Mouse (Mus musculus): ENCODE measurements around the gene Camkk1.
A peak's percentile ranks its signal among the peaks of the same experiment; 100 is the strongest.

Gene Camkk1

DNA sequence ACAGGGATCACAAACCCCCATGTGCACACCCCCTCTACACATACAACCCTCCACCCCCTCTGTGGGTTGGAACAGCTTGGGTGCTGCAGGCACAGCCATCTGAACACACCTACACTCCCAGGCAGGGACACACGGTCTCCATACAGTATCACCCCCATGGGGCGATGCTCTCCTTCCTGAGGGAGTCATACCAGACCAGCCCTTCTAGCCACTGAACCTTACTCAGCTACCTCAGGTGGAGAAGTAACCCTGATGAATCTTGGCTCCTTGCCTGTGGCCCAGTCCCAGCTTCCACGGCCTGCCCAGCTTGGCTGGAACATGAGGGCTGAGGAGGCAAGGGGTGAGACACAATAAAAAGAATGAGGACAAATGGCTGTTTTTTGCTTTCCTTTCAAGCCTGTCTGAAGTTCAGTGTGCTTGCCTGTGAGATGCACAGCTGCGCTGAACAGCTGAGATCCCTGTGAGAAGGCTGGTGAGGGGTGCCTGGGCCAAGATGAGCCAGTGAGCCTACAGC lies 3.9 kb upstream of the Camkk1 start:
- DNase-seq (ENCODE audit: inconsistent age in 2 of 2, low spot score in 1 of 2) = peak in 1 of 2 experiments; percentile 56

- peak; percentile 75 to 83 for DNase-seq (ENCODE audit: inconsistent age in 2 of 2, low spot score in 1 of 2)
These were observed 3.3 kb upstream of the Camkk1 start for GRCm38 (mm10) chr11:73015391-73016102.

GRCm38 (mm10) chr11:73016103-73016420 lies 2.7 kb upstream of the Camkk1 start:
- peak in 1 of 2 experiments; percentile 73 for DNase-seq (ENCODE audit: inconsistent age in 2 of 2, low spot score in 1 of 2)

GRCm38 (mm10) chr11:73019147-73019795 lies 463 bp downstream of the Camkk1 start:
- DNase-seq (ENCODE audit: inconsistent age in 2 of 2, low spot score in 1 of 2) = peak; percentile 73 to 74

DNA sequence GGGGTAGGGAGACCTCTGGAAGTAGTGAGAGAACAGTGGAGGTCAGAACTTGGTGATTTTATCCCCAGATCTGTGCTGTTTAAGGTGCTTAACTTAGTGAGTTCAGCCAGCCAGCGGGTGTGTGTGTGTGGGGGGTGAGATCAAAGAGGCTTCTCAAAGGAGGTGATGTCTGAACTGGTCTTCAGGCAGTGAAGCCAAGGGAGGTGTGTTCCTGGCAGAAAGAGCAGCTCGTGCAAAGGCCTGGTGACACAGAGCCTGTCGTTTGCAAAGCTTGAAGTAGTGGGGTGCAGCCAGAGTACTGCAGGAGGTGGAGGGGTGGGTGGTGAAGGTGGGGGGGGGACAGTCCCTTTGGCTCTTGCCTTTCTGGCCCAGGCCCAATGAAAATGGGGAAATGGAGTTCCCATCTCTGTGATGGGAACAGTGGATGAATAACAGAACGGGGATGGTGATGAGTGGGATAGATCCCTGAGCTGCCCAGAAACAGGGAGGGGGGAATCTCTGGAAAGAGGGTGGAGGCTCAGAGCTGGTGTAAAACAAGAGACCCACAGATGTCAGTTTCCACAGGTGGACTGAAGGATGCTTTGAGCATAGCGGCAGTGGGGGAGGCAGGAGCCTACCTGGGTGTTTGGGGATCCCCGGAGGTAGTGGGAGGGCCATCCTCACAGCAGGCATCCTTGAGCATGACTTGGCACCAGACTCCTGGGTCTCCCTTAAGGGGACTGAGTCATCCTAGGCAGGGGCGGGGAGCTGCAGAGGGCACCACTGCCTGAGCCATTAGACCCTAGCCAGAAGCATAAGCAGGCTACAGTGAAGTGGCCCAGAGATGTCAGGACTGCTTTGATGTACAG lies 2.4 kb downstream of the Camkk1 start:
- peak; percentile 80 to 86 for DNase-seq (ENCODE audit: inconsistent age in 2 of 2, low spot score in 1 of 2)

DNA sequence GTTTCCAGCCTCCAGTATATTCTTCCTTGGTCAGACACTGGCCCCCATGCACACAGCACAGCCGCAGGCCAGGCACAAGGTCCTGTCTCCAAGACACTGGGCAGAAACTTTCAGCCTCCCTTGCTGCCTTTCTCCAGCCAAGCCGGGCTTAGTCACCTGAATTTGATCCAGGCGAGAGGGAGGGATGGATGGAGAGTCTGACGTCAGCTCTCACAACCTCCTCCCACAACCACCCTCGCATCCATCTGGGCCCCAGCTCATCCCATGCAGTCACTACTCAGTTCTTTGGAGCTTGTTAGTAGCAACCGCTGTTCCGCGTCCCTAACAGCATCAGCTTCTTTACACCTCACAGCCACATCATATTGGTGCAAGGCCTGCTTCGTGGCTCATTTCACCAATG lies 4.3 kb downstream of the Camkk1 start:
- DNase-seq (ENCODE audit: inconsistent age in 2 of 2, low spot score in 1 of 2) = peak; percentile 77 to 82

DNA sequence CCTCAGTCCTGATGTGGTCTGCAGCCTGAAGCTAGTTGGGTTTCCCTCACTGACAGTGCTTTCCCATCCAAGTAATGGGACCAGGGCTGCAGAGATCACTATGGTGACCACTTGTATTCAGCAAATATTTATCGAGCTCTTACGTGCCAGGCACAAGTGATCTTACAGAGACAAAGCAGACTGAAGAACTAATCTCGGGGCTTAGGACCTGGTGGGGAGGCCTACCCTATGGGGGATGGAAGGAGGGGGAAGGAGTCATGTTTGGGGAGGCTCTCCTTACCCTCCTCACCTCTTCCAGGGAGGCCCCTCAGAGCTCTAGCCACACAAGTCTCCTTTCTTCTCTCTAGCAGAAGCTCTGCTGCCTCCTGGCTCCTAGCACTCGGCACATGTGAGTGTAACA lies 5.0 kb downstream of the Camkk1 start:
- no peak for DNase-seq (ENCODE audit: inconsistent age in 2 of 2, low spot score in 1 of 2)

GRCm38 (mm10) chr11:73024236-73024904 lies 5.6 kb downstream of the Camkk1 start:
- peak in 1 of 2 experiments; percentile 50 for DNase-seq (ENCODE audit: inconsistent age in 2 of 2, low spot score in 1 of 2)

GRCm38 (mm10) chr11:73026961-73027360 lies 8.2 kb downstream of the Camkk1 start:
- DNase-seq (ENCODE audit: inconsistent age in 2 of 2, low spot score in 1 of 2) = no peak

DNA sequence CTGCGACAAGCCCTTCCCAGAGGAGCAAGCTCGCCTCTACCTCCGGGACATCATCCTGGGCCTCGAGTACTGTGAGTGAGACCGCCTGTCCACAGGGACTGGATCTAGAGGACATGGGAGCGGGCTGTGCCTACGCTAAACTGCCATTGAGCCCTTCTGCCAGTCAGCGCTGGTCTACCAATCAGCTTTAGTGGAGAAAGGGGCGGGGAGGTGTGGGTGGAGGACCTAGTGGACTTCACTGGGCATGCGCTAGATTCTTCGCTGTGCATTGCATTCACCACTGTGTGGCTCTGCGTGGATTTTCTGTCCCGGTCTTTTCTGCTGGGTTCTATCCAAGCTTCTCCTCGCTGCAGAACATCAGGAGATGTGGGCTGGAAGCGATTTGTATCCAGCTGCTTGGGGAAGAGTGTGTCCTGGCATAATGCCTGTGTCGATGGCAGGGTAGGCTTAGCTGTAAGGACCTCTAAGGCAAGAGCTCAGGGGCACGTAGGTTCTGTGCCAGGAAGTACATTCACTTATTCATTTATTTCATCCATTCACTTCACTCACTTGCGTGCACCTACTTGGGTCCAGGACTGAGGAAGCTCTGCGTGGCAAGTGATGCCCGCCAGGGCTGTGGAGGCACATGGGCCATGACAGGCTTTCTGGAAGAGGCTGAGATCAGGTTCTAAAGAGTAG lies 12.2 kb downstream of the Camkk1 start:
- DNase-seq (ENCODE audit: inconsistent age in 2 of 2, low spot score in 1 of 2) = peak; percentile 93 to 96

- DNase-seq (ENCODE audit: inconsistent age in 2 of 2, low spot score in 1 of 2) = no peak
These were observed 12.7 kb downstream of the Camkk1 start for GRCm38 (mm10) chr11:73031536-73031935.

GRCm38 (mm10) chr11:73036077-73036476 lies 17.3 kb downstream of the Camkk1 start:
- DNase-seq (ENCODE audit: inconsistent age in 2 of 2, low spot score in 1 of 2) = no peak

- DNase-seq (ENCODE audit: inconsistent age in 2 of 2, low spot score in 1 of 2) = peak; percentile 80 to 81
These were observed 18.1 kb downstream of the Camkk1 start for GRCm38 (mm10) chr11:73036889-73037288.

DNA sequence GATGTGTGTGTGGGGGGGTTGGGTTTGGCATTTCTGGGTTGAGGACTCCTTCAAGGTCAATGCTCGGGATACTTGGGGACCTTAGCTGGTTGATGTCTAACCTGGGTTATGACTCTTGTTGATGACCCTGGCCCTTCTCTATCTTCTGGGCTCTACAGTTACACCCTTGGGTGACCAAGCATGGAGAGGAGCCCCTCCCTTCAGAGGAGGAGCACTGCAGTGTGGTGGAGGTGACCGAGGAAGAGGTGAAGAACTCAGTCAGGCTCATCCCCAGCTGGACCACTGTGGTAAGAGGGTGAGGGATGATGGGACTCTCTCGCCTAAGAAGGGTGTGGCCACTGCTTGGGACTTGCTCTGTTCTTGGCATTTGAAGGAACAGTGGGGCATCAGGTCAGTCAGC lies 18.9 kb downstream of the Camkk1 start:
- no peak for DNase-seq (ENCODE audit: inconsistent age in 2 of 2, low spot score in 1 of 2)

DNA sequence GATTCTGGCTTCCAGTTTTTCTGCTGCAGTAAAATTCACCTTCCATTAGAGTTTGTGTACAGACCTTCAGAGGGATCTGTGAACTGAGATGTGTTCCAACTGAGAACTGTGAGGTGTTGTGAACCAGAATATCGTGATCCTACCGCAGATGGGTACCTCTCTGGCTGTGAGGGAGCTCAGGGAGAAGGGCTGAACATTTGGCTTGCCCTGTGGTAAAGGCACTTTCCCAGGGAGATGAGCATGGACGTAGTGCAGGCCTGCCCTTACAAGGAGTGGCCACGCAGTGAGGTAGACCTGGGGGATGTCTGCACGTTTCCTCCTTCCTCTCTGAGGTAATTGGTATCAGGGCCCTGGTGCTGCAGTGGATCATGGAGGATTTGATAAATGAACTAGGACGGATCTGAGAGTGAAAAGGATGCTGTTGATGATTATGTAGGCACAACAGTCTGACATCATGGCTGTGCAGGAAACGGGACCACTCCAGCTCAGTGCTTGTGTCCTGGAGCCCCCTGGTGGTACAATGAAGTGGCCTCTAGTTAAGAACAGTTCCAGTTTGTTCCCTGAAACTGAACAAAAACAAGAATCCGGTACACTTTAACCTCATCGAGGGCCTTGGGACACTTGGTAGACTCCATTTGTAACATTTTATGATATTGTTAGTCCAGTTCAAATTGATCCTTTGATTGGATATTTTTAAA lies 20.4 kb downstream of the Camkk1 start:
- peak; percentile 56 to 87 for DNase-seq (ENCODE audit: inconsistent age in 2 of 2, low spot score in 1 of 2)

- no peak for DNase-seq (ENCODE audit: inconsistent age in 2 of 2, low spot score in 1 of 2)
These were observed 25.5 kb downstream of the Camkk1 start for GRCm38 (mm10) chr11:73044229-73044755.

DNA sequence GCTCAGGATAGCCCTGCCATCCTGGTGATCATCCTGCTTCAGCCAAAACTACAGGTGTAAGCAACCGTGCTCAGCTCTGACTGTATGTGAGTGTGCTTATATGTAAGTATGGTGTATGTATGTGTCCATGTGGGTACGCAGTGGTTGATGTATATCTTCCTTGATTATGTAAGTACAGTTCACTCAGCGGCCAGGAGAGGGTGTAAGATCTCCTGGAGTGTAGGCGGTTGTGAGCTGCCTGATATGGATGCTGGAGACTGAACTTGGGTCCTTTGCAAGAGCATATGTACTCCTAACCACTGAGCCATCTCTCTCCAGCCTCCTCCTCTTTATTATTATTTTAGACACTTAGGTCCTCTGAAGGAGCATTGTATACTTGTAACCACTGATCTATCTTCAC lies 26.0 kb downstream of the Camkk1 start:
- peak in 1 of 2 experiments; percentile 16 for DNase-seq (ENCODE audit: inconsistent age in 2 of 2, low spot score in 1 of 2)

DNA sequence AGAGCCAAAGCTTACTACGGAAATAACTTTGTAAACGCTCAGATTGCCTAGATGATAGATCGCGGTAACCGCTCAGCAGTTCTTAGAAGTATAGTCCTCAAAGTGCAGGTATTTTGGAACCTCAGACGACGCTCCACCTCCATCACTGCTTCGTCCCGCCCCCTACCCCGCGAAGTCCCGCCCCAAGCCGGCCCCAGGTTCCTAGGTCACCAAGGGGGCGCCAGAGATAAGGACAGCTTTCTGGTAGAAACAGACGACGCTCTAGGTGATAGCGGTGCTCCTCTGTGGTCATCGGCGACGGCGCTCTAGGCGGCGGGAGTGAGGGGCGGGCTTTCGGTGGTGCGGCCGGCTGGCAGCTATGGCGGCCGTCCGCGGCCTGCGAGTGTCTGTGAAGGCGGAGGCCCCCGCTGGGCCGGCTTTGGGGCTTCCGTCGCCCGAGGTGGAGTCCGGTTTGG lies 28.8 kb downstream of the Camkk1 start, which contains the start of gene Ncbp3:
TSS of gene Ncbp3 (plus strand) at position 242 of the 455 bp plus-strand sequence.
- peak; percentile 95 to 99 for DNase-seq (ENCODE audit: inconsistent age in 2 of 2, low spot score in 1 of 2)

Measured in adrenal gland, adult (tissue).